Mouse (Mus musculus) midbrain, embryonic 11.5 days (tissue): ENCODE data around the gene Pp2d1. TPM values are rescaled to one million over a fixed set of nuclear protein-coding genes. Genes with fewer than 3 reads are reported as not detected.

ENCODE experiments used
- ATAC-seq: fragments of 200-750 bp; cut with Nextera tagmentation; 2 replicates; pipeline ENCODE4 v1.8.0; 2017; ENCODE audit warnings: moderate TSS enrichment, moderate library complexity; ENCODE audit not compliant: low FRiP score
- DNase-seq: peaks from one replicate; pipeline ENCODE4 v3.0.0; 2015; ENCODE audit warnings: low spot score; ENCODE audit errors: missing footprints
- H3K27ac ChIP-seq: fragments of 300-500 bp; sonication (generic); 2 replicates; pipeline ENCODE4 v1.5.1; 2014; ENCODE audit warnings: low read depth, low read length
- H3K27me3 ChIP-seq: fragments of 300-500 bp; sonication (generic); 2 replicates; pipeline ENCODE4 v1.6.1; 2014; ENCODE audit warnings: mild to moderate bottlenecking, low read length, moderate library complexity, mixed read lengths; ENCODE audit not compliant: control insufficient read depth, insufficient read depth
- H3K36me3 ChIP-seq: fragments of 300-500 bp; sonication (generic); 2 replicates; pipeline ENCODE4 v1.6.1; 2014; ENCODE audit warnings: mild to moderate bottlenecking, low read length, moderate library complexity, mixed read lengths; ENCODE audit not compliant: control insufficient read depth, insufficient read depth
- H3K4me1 ChIP-seq: fragments of 300-500 bp; sonication (generic); 2 replicates; pipeline ENCODE4 v1.6.1; 2014; ENCODE audit warnings: low read length; ENCODE audit not compliant: control insufficient read depth, insufficient read depth
- H3K4me2 ChIP-seq: fragments of 300-500 bp; sonication (generic); 2 replicates; pipeline ENCODE4 v1.6.1; 2014; ENCODE audit warnings: mild to moderate bottlenecking, moderate library complexity
- H3K4me3 ChIP-seq: fragments of 300-500 bp; sonication (generic); 2 replicates; pipeline ENCODE4 v1.5.1; 2014; ENCODE audit warnings: low read depth, low read length
- H3K9ac ChIP-seq: fragments of 300-500 bp; sonication (generic); 2 replicates; pipeline ENCODE4 v1.6.1; 2014; ENCODE audit warnings: low read length
- H3K9me3 ChIP-seq: fragments of 300-500 bp; sonication (generic); 2 replicates; pipeline ENCODE4 v1.6.1; 2016; ENCODE audit warnings: low read length; ENCODE audit not compliant: control insufficient read depth
- WGBS: fragments of 180-500 bp; shearing (Covaris S2); extraction: QIAGEN DNeasy Blood & Tissue Kit; methylation state at CpG from one replicate; pipeline ENCODE4 v1.1.7; 2014; 5-methylcytosine and 5-hydroxymethylcytosine counted together
- polyA plus RNA-seq: library from polyadenylated mRNA; unstranded; fragments of >200 nt; fragmentation: Nextera tagmentation; extraction: Ambion mirVana; gene quantifications from 2 replicates; pipeline ENCODE4 v1.2.1, GENCODE M21; 2014

Gene Pp2d1
- polyA plus RNA-seq, 1 experiment from 2014 or later, result 0.22 TPM

DNA sequence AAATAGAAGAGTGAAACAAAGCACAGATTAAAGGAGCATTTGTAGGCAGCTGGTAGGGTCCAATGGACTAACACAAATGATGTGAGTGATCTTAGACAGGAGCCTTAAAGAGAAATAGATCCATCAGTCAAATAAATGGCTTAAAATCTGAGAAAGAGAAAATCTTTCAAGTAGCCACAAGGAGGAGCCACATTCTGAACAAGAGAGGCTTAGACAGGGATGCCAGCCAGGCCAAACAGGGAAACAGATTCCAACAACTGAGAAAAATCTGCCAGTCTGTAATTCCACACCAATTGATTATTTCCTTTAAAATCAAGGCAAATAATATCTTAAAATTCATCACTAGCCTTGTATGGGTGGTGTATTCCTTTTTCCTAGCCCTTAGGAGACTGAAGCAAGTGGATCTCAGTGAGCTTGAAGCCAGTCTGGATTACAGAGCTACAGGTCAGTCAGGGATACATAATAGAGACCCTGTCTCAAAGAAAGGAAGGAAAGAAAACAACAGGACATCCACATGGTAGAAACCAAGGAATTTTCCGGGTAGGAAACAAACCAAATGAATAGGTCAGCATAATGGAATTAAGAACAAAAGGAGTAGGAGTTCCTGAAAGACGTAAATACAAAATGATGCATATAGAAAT is 26.8 kb downstream of the Pp2d1 start:
- H3K4me3 ChIP-seq, result no peak overlapping the region
- DNase-seq (peak; percentile 80), ATAC-seq (no peak)
- 80% methylated on average over 2 of the region's 2 CpGs for WGBS
- no peaks in the 10 kb centered on the region for H3K9me3 ChIP-seq
- no peaks in the 10 kb centered on the region for H3K27me3 ChIP-seq
- no peak overlapping the region for H3K4me2 ChIP-seq
- H3K4me1 ChIP-seq, result no peaks in the 10 kb centered on the region
- no peak overlapping the region for H3K27ac ChIP-seq
- H3K9ac ChIP-seq, result no peak overlapping the region
- no peaks in the 10 kb centered on the region for H3K36me3 ChIP-seq

DNA sequence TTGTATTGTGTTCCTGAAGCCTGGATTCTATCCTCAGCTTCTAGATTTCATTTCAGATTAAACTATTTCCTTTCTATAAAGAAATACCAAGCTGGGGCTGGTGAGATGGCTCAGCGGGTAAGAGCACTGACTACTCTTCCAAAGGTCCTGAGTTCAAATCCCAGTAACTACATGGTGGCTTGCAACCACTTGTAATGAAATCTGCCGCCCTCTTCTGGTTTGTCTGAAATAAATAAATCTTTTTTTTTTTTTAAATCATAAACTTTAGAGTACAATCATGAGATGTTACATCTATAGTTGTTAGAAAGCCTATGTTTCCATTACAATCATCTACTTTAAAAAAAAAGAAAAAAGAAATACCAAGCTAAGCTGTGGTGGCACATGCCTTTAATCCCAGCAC is 36.3 kb downstream of the Pp2d1 start:
- Histone ChIP-seq H3K4me1 (no peaks in the 10 kb centered on the region), H3K9ac (no peak overlapping the region), H3K27ac (no peak overlapping the region), H3K36me3 (peaks cover 10% of the 10 kb centered on the region; the same call in 1 of the 2 replicates), H3K4me3 (no peak overlapping the region), H3K27me3 (no peaks in the 10 kb centered on the region), H3K9me3 (no peaks in the 10 kb centered on the region), H3K4me2 (no peak overlapping the region)
- 98% methylated on average over 2 of the region's 2 CpGs for WGBS
- DNase-seq (no peak), ATAC-seq (no peak)

DNA sequence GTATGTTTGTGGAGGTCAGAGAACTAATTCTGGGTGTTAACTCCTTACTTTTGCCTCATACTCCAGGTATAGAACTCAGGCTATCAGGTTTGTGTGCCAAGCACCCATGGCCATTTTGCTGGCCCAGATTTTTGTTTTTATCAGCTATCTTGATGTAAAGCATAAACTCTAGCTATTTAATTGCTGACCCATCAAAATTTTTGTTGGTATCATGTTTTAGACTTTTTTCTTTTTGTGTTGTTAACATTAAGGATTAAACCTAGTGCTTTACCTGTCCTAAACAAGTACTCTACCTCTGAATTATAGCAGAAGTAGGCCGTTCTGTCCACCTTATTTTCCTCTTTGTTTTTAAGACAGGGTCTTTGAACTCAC is 50.3 kb downstream of the Pp2d1 start:
- WGBS, result 93% methylated on average over 1 of the region's 1 CpGs
- H3K9ac ChIP-seq, result no peak overlapping the region
- H3K27me3 ChIP-seq, result no peaks in the 10 kb centered on the region
- ATAC-seq (no peak), DNase-seq (no peak)
- no peaks in the 10 kb centered on the region for H3K4me1 ChIP-seq
- H3K4me3 ChIP-seq, result no peak overlapping the region
- no peak overlapping the region for H3K27ac ChIP-seq
- H3K9me3 ChIP-seq, result no peaks in the 10 kb centered on the region
- no peaks in the 10 kb centered on the region for H3K36me3 ChIP-seq
- H3K4me2 ChIP-seq, result no peak overlapping the region

DNA sequence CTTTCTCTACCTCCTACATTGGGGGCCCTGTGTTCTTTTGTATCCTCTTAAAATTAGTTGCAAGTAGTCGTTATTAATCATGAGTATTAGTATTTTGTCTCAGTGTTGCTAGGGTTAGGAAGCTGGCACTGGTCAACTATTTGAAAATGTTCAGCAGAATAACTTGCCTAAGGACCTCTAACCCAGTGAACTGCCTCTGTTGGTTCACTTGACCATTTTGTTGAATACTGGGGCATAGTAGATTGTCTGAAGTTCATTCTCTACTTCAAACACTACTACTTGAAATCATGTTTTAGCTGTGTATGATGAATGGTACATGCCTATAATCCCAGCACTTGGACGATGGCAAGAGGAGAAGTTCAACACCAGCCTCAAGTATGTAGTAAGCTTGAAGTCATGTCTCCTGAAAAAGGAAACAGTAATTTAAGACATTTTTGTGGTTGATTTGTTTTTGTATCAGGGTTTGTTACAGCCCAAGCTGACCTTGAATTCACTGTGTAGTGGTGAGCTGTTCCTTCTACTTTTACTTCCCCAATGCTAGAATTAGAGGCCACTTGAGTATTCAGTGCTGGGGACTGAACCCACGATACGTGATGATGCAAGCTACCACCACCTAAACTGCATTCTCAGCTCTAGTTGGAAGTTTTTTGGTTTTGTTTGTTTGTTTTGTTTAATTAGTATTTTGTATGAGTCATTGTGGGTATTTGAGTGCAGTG is 50.8 kb downstream of the Pp2d1 start:
- Histone ChIP-seq H3K4me3 (no peak overlapping the region), H3K27ac (no peak overlapping the region), H3K36me3 (no peaks in the 10 kb centered on the region), H3K9ac (no peak overlapping the region), H3K4me1 (no peaks in the 10 kb centered on the region), H3K4me2 (no peak overlapping the region), H3K27me3 (no peaks in the 10 kb centered on the region), H3K9me3 (no peaks in the 10 kb centered on the region)
- ATAC-seq (no peak), DNase-seq (peak; percentile 53)
- WGBS, result 96% methylated on average over 4 of the region's 4 CpGs

DNA sequence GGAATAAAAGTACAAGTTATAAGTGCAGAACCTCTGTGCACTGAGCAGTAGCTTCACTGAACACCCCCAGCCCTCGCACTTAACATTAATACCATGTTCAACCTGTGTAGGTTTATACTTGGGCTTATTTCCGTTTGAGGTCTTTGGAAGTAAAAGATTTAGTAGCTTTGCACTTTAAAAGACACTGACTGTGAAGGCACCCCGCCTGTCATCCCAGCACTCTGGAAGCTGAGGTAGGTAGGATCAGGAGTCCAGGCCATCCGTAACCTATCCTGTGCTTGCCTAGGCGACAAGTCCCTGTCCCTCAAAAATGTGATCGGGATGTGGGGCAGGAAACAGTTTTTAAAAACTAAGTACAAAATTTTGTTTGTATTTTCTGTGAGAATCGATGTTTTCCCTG is 58.8 kb downstream of the Pp2d1 start:
- Histone ChIP-seq H3K9me3 (no peaks in the 10 kb centered on the region), H3K27ac (no peak overlapping the region), H3K4me2 (peak overlapping the region; percentile 85), H3K4me1 (peaks cover 13% of the 10 kb centered on the region), H3K27me3 (no peaks in the 10 kb centered on the region), H3K9ac (peak overlapping the region; percentile 92), H3K4me3 (peak overlapping the region; percentile 95), H3K36me3 (no peaks in the 10 kb centered on the region)
- 55% methylated on average over 7 of the region's 7 CpGs for WGBS
- DNase-seq (peak; percentile 81), ATAC-seq (no peak)

DNA sequence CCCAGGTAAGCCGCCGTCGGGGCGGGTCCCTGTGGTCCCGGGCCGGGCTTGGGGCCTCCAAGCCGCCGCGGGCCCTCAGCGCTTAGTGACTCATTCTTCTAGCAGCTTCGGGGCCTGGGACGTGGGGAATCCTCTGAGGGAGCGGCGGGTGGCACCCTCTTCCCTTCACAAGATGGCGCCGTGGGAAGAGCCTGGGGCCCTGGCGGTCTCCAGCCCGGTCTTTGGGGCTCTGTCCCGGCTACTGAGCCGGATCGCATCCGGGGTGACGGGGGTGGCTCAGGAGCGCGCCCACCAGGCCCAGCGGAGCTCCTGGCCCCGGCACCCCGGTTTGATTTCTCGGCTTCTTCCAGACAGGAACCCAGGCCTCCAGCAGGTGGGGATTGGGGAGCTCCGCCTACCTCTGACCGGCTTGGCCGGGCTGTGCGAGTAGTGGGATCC is 59.6 kb downstream of the Pp2d1 start:
- WGBS, result 0% methylated on average over 28 of the region's 33 CpGs
- Histone ChIP-seq H3K4me2 (peak overlapping the region; percentile 85), H3K27ac (peak overlapping the region; percentile 97), H3K4me1 (peaks cover 13% of the 10 kb centered on the region), H3K9ac (peak overlapping the region; percentile 92), H3K9me3 (no peaks in the 10 kb centered on the region), H3K36me3 (no peaks in the 10 kb centered on the region), H3K27me3 (no peaks in the 10 kb centered on the region), H3K4me3 (peak overlapping the region; percentile 95)
- DNase-seq, result no peak
- no peak for ATAC-seq

DNA sequence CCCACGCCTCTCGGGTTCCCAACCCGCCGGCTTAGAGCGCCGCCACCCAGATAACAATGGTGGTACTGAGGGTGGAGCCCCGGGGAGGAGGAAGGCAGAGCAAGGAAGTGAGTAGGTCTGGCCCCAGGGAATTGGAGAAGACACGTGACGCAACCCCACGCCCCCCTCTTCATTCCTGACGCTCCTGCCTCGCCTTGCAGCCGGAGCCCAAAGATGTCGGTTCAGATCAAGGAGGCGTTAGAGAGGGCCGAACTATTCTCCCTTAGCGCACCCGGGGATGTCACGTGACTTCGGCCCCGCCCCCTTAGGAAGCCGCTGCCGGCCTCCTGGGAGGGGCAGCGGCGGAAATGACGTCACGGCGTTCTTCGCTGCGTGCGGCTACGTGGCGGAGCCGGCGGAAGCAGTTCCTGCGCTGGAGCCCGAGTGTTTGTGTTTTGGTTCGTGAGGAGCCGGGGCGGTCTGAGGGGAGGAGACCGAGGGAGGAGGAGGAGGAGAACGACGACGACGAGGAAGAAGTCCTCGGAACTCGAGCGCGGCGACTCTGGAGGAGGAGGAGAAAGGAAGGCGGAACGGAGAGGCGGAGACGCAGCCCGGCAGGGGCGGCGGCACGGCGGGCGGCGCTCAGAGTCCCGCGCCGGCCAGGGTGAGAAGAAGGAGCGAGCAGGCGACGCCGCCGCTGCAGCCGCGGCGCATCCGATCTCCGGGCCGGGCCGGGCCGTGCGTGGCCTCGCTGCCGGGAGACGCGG is 60.2 kb downstream of the Pp2d1 start, which contains the start of gene Rab5a:
Gene Rab5a, plus strand, starts transcription at position 377 of the 746 bp plus-strand sequence.
- no peaks in the 10 kb centered on the region for H3K36me3 ChIP-seq
- peak within 1 kb of the TSS; percentile 92 for H3K9ac ChIP-seq
- ATAC-seq, result peak; percentile 97
- under 1% methylated on average over 63 of the region's 82 CpGs for WGBS
- peak; percentile 100 for DNase-seq
- no peaks in the 10 kb centered on the region for H3K9me3 ChIP-seq
- peak within 1 kb of the TSS; percentile 85 for H3K4me2 ChIP-seq
- H3K4me3 ChIP-seq, result peak within 1 kb of the TSS; percentile 95
- peaks cover 13% of the 10 kb centered on the region for H3K4me1 ChIP-seq
- peak within 1 kb of the TSS; percentile 97 for H3K27ac ChIP-seq
- no peaks in the 10 kb centered on the region for H3K27me3 ChIP-seq

DNA sequence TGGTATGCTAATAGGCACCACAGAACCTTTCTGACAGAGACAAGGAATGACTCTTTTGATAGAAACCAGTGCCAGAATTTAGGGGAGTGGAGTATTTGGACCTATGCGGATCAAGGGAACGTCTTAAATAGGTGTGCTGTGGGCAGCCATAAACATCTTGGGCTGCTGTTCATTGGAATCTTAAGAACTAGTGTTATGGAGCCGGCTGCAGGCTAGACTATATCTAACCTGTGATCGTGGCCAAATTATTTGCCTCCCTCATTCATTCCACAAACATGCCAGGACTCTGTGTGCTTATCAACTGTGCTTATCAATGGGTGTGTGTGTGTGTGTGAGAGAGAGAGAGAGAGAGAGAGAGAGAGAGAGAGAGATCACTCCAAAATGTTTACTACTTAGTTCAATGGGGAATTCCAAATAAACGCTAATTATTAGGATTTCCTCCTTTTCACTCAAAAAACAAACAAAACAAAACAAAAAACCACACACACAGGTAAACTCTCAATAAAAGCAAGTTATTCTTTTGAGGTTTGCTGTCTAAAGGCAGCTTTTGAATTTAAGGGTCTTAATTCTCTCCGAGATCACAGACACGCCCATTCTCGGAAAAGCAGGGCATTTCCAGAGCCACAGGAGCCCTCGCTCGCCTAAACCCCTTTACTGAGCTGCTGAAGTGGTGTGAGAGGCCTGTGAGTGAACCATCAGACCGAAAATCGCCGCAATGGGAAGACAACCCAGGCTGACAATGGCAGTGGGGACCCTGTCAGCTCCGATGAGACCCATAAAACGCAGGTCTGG is 61.0 kb downstream of the Pp2d1 start:
- peak overlapping the region; percentile 97 for H3K27ac ChIP-seq
- peak overlapping the region; percentile 92 for H3K9ac ChIP-seq
- H3K4me2 ChIP-seq, result peak overlapping the region; percentile 62
- H3K36me3 ChIP-seq, result no peaks in the 10 kb centered on the region
- DNase-seq (no peak), ATAC-seq (no peak)
- no peaks in the 10 kb centered on the region for H3K27me3 ChIP-seq
- H3K4me1 ChIP-seq, result peaks cover 13% of the 10 kb centered on the region
- no peaks in the 10 kb centered on the region for H3K9me3 ChIP-seq
- peak overlapping the region; percentile 95 for H3K4me3 ChIP-seq
- 9% methylated on average over 15 of the region's 15 CpGs for WGBS
